Mouse (Mus musculus) limb, embryonic 14.5 days (tissue): ENCODE measurements around the gene Eif2ak3. TPM values are rescaled to one million over a fixed set of nuclear protein-coding genes. Genes with fewer than 3 reads are reported as not detected.
A peak's percentile ranks its signal among the peaks of the same experiment; 100 is the strongest.

Experiments used
- ATAC-seq: fragments of 200-750 bp; cut with Nextera tagmentation; 2 replicates; pipeline ENCODE4 v1.8.0; 2017; ENCODE audit warnings: low read depth, moderate number of reproducible peaks, moderate TSS enrichment; ENCODE audit not compliant: low FRiP score
- DNase-seq: peaks from one replicate; pipeline ENCODE4 v3.0.0-alpha.2; 2015; ENCODE audit warnings: low spot score
- H3K27ac ChIP-seq: fragments of 300-500 bp; sonication (generic); replicated peaks from 2 replicates; pipeline ENCODE4 v1.5.1; 2014; ENCODE audit warnings: low read depth, mild to moderate bottlenecking, low read length, moderate library complexity, mixed read lengths
- H3K27me3 ChIP-seq: fragments of 300-500 bp; sonication (generic); 2 replicates; pipeline ENCODE4 v1.6.1; 2014; ENCODE audit warnings: low read length, mixed read lengths; ENCODE audit not compliant: control insufficient read depth, insufficient read depth
- H3K36me3 ChIP-seq: fragments of 300-500 bp; sonication (generic); 2 replicates; pipeline ENCODE4 v1.6.1; 2014; ENCODE audit warnings: mild to moderate bottlenecking, low read length, moderate library complexity, mixed read lengths; ENCODE audit not compliant: control insufficient read depth, insufficient read depth
- H3K4me1 ChIP-seq: fragments of 300-500 bp; sonication (generic); 2 replicates; pipeline ENCODE4 v1.6.1; 2014; ENCODE audit warnings: antibody characterized with exemption, low read length, mixed read lengths; ENCODE audit not compliant: control insufficient read depth, insufficient read depth
- H3K4me2 ChIP-seq: fragments of 300-500 bp; sonication (generic); replicated peaks from 2 replicates; pipeline ENCODE4 v1.6.1; 2014; ENCODE audit warnings: low read depth, mild to moderate bottlenecking, low read length, moderate library complexity; ENCODE audit not compliant: severe bottlenecking
- H3K4me3 ChIP-seq: fragments of 300-500 bp; sonication (generic); replicated peaks from 2 replicates; pipeline ENCODE4 v1.5.1; 2014; ENCODE audit warnings: low read length
- H3K9ac ChIP-seq: fragments of 300-500 bp; sonication (generic); 2 replicates; pipeline ENCODE4 v1.6.1; 2014; ENCODE audit warnings: mild to moderate bottlenecking, low read depth, low read length, moderate library complexity; ENCODE audit not compliant: severe bottlenecking
- H3K9me3 ChIP-seq: fragments of 300-500 bp; sonication (generic); 2 replicates; pipeline ENCODE4 v1.6.1; 2016; ENCODE audit warnings: low read length; ENCODE audit not compliant: control insufficient read depth
- POLR2A ChIP-seq: fragments of 200-500 bp; IDR thresholded peaks from 2 replicates; pipeline ENCODE4 v1.8.0; 2012; ENCODE audit warnings: inconsistent platforms, mild to moderate bottlenecking, moderate library complexity, borderline replicate concordance; ENCODE audit not compliant: insufficient read depth, insufficient read length; ENCODE audit errors: extremely low read depth
- WGBS: fragments of 180-500 bp; shearing (Covaris S2); extraction: QIAGEN DNeasy Blood & Tissue Kit; methylation state at CpG from one replicate; pipeline ENCODE4 v1.1.7; 2014; 5-methylcytosine and 5-hydroxymethylcytosine counted together
- polyA plus RNA-seq, 2 experiments: library from polyadenylated mRNA; depleted of rRNA in 1 of 2; stranded (reverse) in 1 of 2; unstranded in 1 of 2; fragments of >200 nt; fragmentation: Nextera tagmentation in 1 of 2; extraction: Ambion mirVana in 1 of 2; gene quantifications; 2 replicates each; pipeline versions ENCODE4 v1.2.1 to v1.2.3; 2012 to 2014

The Eif2ak3 gene
- polyA plus RNA-seq, 2 experiments = 14.0 to 23.6 TPM

GRCm38 (mm10) chr6:70921274-70922074 is 77.2 kb downstream of the Eif2ak3 start:
- Histone ChIP-seq H3K27me3 (no peaks in the 10 kb centered on the region), H3K4me3 (peak overlapping the region; percentile 13), H3K27ac (no peak overlapping the region), H3K4me2 (peak overlapping the region; percentile 37; the same call in 1 of the 2 replicates), H3K9me3 (no peaks in the 10 kb centered on the region), H3K9ac (0 out of 2 replicates have a peak overlapping the region, but pooled peaks have one; percentile 28), H3K36me3 (no peaks in the 10 kb centered on the region), H3K4me1 (0 out of 2 replicates have a peak, but pooled peaks cover 5% of the 10 kb centered on the region)
- peak; percentile 59 for DNase-seq
- WGBS = 3% methylated on average over 22 of the region's 22 CpGs
- ATAC-seq = no peak
- TF ChIP-seq POLR2A = no peak

- Histone ChIP-seq H3K9me3 (no peaks in the 10 kb centered on the region), H3K9ac (no peak overlapping the region), H3K4me1 (no peaks in the 10 kb centered on the region), H3K27ac (no peak overlapping the region), H3K27me3 (no peaks in the 10 kb centered on the region), H3K36me3 (no peaks in the 10 kb centered on the region), H3K4me3 (no peak overlapping the region), H3K4me2 (no peak overlapping the region)
- TF ChIP-seq POLR2A = no peak
- no peak for DNase-seq
- no peak for ATAC-seq
- WGBS = 91% methylated on average over 2 of the region's 2 CpGs
Measured at GRCm38 (mm10) chr6:70931801-70932200, 87.5 kb downstream of the Eif2ak3 start.

GRCm38 (mm10) chr6:70953274-70953673 is 109.0 kb downstream of the Eif2ak3 start:
- DNase-seq (no peak), ATAC-seq (no peak)
- no peaks in the 10 kb centered on the region for H3K9me3 ChIP-seq
- H3K4me2 ChIP-seq = no peak overlapping the region
- no peak overlapping the region for H3K27ac ChIP-seq
- H3K27me3 ChIP-seq = peaks cover 51% of the 10 kb centered on the region
- H3K4me3 ChIP-seq = no peak overlapping the region
- peaks cover 12% of the 10 kb centered on the region for H3K4me1 ChIP-seq
- WGBS = 55% methylated on average over 7 of the region's 7 CpGs
- no peak for TF ChIP-seq POLR2A
- H3K36me3 ChIP-seq = no peaks in the 10 kb centered on the region
- no peak overlapping the region for H3K9ac ChIP-seq

DNA sequence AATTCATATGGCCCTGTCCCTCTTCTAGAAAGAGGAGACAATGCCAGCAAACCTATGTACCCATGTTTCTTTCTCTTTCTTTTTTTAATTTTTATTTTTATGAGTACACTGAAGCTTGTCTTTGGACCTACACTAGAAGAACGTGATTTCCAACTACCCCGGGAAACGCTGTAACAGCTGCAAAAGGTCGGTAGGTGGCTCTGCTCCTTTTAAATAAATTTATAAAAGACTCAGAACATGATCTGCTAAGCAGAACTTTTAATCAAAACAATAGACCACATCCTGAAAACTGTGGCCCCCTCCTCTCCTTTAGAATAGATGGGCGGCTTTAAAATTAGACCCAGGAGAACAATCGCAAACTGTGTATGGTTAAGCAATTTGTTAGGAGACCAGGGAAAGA is 109.7 kb downstream of the Eif2ak3 start:
- no peaks in the 10 kb centered on the region for H3K9me3 ChIP-seq
- DNase-seq = peak; percentile 61
- 4% methylated on average over 6 of the region's 6 CpGs for WGBS
- no peaks in the 10 kb centered on the region for H3K36me3 ChIP-seq
- TF ChIP-seq POLR2A = no peak
- no peak overlapping the region for H3K4me3 ChIP-seq
- peaks cover 57% of the 10 kb centered on the region for H3K27me3 ChIP-seq
- peaks cover 12% of the 10 kb centered on the region for H3K4me1 ChIP-seq
- H3K27ac ChIP-seq = no peak overlapping the region
- no peak overlapping the region for H3K4me2 ChIP-seq
- H3K9ac ChIP-seq = no peak overlapping the region
- no peak for ATAC-seq

Other genes starting within 250 kb of the Eif2ak3 start
- gene Rpia, start 52.3 kb upstream of the Eif2ak3 start, polyA plus RNA-seq (2012; rRNA removed) = 20.4 and 24.3 TPM in 2 replicates
- 2.8 and 3.7 TPM in 2 replicates for gene Rpia, start 52.3 kb upstream of the Eif2ak3 start, polyA plus RNA-seq (2014; fragmentation: Nextera tagmentation; extraction: Ambion mirVana)
- gene Tex37, start 74.4 kb downstream of the Eif2ak3 start, polyA plus RNA-seq (2012; rRNA removed) = not detected in 2 replicates
- not detected in 2 replicates for gene Tex37, start 74.4 kb downstream of the Eif2ak3 start, polyA plus RNA-seq (2014; fragmentation: Nextera tagmentation; extraction: Ambion mirVana)
- gene Foxi3, start 112.0 kb downstream of the Eif2ak3 start, polyA plus RNA-seq (2012; rRNA removed) = 1.6 and 1.8 TPM in 2 replicates
- gene Foxi3, start 112.0 kb downstream of the Eif2ak3 start, polyA plus RNA-seq (2014; fragmentation: Nextera tagmentation; extraction: Ambion mirVana) = 0.39 and 0.77 TPM in 2 replicates